Mouse (Mus musculus) hindbrain, embryonic 11.5 days (tissue): Measurements from ENCODE around the gene Alx3. TPM values are rescaled to one million over a fixed set of nuclear protein-coding genes. Genes with fewer than 3 reads are reported as not detected.

ENCODE experiments used
- ATAC-seq: fragments of 200-750 bp; cut with Nextera tagmentation; 2 replicates; pipeline ENCODE4 v1.8.0; 2017; ENCODE audit warnings: mild to moderate bottlenecking, moderate TSS enrichment, moderate library complexity; ENCODE audit not compliant: low FRiP score
- DNase-seq: peaks from one replicate; pipeline ENCODE4 v3.0.0-alpha.2; 2015; ENCODE audit warnings: low spot score
- H3K27ac ChIP-seq: fragments of 300-500 bp; sonication (generic); 2 replicates; pipeline ENCODE4 v1.5.1; 2014; ENCODE audit warnings: mild to moderate bottlenecking, low read depth, low read length
- H3K27me3 ChIP-seq: fragments of 300-500 bp; sonication (generic); 2 replicates; pipeline ENCODE4 v1.6.1; 2014; ENCODE audit warnings: mild to moderate bottlenecking, low read length, moderate library complexity, mixed read lengths; ENCODE audit not compliant: control insufficient read depth, insufficient read depth
- H3K36me3 ChIP-seq: fragments of 300-500 bp; sonication (generic); 2 replicates; pipeline ENCODE4 v1.6.1; 2014; ENCODE audit warnings: mild to moderate bottlenecking, low read length, moderate library complexity, mixed read lengths; ENCODE audit not compliant: control insufficient read depth, insufficient read depth
- H3K4me1 ChIP-seq: fragments of 300-500 bp; sonication (generic); replicated peaks from 2 replicates; pipeline ENCODE4 v1.6.1; 2014; ENCODE audit warnings: low read length, mixed read lengths; ENCODE audit not compliant: control insufficient read depth, insufficient read depth
- H3K4me2 ChIP-seq: fragments of 300-500 bp; sonication (generic); replicated peaks from 2 replicates; pipeline ENCODE4 v1.6.1; 2014; ENCODE audit warnings: mild to moderate bottlenecking, low read depth, low read length
- H3K4me3 ChIP-seq: fragments of 300-500 bp; sonication (generic); 2 replicates; pipeline ENCODE4 v1.5.1; 2014; ENCODE audit warnings: low read depth, low read length
- H3K9ac ChIP-seq: fragments of 300-500 bp; sonication (generic); 2 replicates; pipeline ENCODE4 v1.6.1; 2014; ENCODE audit warnings: low read depth, low read length
- H3K9me3 ChIP-seq: fragments of 300-500 bp; sonication (generic); 2 replicates; pipeline ENCODE4 v1.6.1; 2016; ENCODE audit warnings: low read length; ENCODE audit not compliant: control insufficient read depth
- WGBS: fragments of 180-500 bp; shearing (Covaris S2); extraction: QIAGEN DNeasy Blood & Tissue Kit; methylation state at CpG from one replicate; pipeline ENCODE4 v1.1.7; 2014; 5-methylcytosine and 5-hydroxymethylcytosine counted together
- polyA plus RNA-seq: library from polyadenylated mRNA; unstranded; fragments of >200 nt; fragmentation: Nextera tagmentation; extraction: Ambion mirVana; gene quantifications from 2 replicates; pipeline ENCODE4 v1.2.1, GENCODE M21; 2014

Gene Alx3
- polyA plus RNA-seq: 0.73 and 1.5 TPM in 2 replicates

DNA sequence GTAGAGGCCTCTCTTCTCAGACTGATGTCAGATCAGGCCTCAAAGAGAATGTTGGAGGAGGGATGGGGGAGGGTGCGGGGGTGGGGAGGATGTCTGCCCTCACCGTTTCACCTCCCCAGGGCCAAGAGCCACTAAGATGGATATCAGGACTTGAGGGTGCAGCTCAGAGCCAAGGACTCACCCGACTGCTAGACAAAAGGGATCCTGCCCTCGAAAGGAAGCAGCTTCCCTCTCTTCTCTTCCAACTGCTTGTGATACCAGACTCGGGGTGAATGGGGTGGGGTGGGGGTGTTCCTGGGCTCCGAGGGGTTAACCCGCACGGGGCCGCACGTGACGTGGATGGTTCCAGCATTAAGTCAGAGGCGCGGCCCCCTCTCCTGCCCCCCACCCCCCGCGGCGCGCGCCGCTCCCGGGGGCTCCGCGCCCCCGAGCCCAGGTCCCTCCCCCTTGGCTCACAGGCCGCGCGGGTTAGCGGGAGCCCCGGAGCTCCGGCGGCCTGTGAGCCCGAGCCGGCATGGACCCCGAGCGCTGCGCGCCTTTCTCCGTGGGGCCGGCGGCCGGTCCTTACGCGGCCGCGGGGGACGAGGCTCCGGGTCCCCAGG, at the start of gene Alx3:
Alx3 (plus strand) TSS at position 370 of the 602 bp plus-strand sequence.
- peaks cover 7% of the 10 kb centered on the region for H3K4me1 ChIP-seq
- WGBS: 2% methylated on average over 33 of the region's 46 CpGs
- H3K4me2 ChIP-seq: peak within 1 kb of the TSS; percentile 60
- peak within 1 kb of the TSS; percentile 34 for H3K4me3 ChIP-seq
- no peaks in the 10 kb centered on the region for H3K36me3 ChIP-seq
- peak within 1 kb of the TSS; percentile 28; the same call in 1 of the 2 replicates for H3K9ac ChIP-seq
- no peak within 1 kb of the TSS for H3K27ac ChIP-seq
- ATAC-seq (peak; percentile 20), DNase-seq (peak; percentile 45)
- H3K9me3 ChIP-seq: no peaks in the 10 kb centered on the region
- peaks cover 68% of the 10 kb centered on the region for H3K27me3 ChIP-seq

DNA sequence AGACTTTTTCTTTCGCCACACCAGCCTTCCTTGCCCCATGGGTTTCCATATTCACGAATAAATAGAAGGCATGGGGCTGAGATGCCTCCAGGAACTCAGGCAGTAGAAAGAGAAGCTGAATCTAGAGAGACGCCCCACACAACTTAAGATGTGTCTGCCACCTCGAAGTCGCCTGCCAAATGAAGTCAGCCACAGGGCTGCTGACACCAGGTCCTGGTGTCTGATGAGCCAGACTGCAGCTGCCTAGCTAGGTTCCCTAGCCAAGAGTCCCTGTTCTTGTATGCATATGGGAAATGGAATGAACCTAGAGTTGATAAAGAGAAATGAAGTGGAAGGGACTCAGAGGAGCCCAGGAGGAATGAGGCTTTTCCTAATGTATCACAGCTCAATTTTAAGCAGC, 49.6 kb upstream of the Alx3 start:
- no peak overlapping the region for H3K4me2 ChIP-seq
- ATAC-seq: no peak; the same call in 1 of the 2 replicates
- no peaks in the 10 kb centered on the region; the same call in 1 of the 2 replicates for H3K27me3 ChIP-seq
- 0 out of 2 replicates have a peak, but pooled peaks cover 2% of the 10 kb centered on the region for H3K4me1 ChIP-seq
- no peak overlapping the region for H3K9ac ChIP-seq
- no peaks in the 10 kb centered on the region for H3K9me3 ChIP-seq
- no peak for DNase-seq
- H3K4me3 ChIP-seq: no peak overlapping the region
- no peaks in the 10 kb centered on the region for H3K36me3 ChIP-seq
- 80% methylated on average over 5 of the region's 5 CpGs for WGBS
- no peak overlapping the region for H3K27ac ChIP-seq

- H3K4me3 ChIP-seq: no peak overlapping the region
- 59% methylated on average over 10 of the region's 10 CpGs for WGBS
- H3K27me3 ChIP-seq: no peaks in the 10 kb centered on the region; the same call in 1 of the 2 replicates
- no peak overlapping the region for H3K4me2 ChIP-seq
- no peak overlapping the region for H3K27ac ChIP-seq
- 0 out of 2 replicates have a peak, but pooled peaks cover 2% of the 10 kb centered on the region for H3K4me1 ChIP-seq
- peak; percentile 49 for ATAC-seq
- H3K36me3 ChIP-seq: no peaks in the 10 kb centered on the region
- no peaks in the 10 kb centered on the region for H3K9me3 ChIP-seq
- H3K9ac ChIP-seq: no peak overlapping the region
- DNase-seq: no peak
These were observed 49.0 kb upstream of the Alx3 start for GRCm38 (mm10) chr3:107545716-107546412.

- DNase-seq (no peak), ATAC-seq (no peak)
- Histone ChIP-seq H3K36me3 (no peaks in the 10 kb centered on the region), H3K9me3 (no peaks in the 10 kb centered on the region), H3K27ac (no peak overlapping the region), H3K4me3 (no peak overlapping the region), H3K27me3 (no peaks in the 10 kb centered on the region; the same call in 1 of the 2 replicates), H3K9ac (no peak overlapping the region), H3K4me1 (0 out of 2 replicates have a peak, but pooled peaks cover 2% of the 10 kb centered on the region), H3K4me2 (no peak overlapping the region)
- WGBS: 69% methylated on average over 2 of the region's 2 CpGs
These were observed 47.9 kb upstream of the Alx3 start for GRCm38 (mm10) chr3:107546956-107547355.

DNA sequence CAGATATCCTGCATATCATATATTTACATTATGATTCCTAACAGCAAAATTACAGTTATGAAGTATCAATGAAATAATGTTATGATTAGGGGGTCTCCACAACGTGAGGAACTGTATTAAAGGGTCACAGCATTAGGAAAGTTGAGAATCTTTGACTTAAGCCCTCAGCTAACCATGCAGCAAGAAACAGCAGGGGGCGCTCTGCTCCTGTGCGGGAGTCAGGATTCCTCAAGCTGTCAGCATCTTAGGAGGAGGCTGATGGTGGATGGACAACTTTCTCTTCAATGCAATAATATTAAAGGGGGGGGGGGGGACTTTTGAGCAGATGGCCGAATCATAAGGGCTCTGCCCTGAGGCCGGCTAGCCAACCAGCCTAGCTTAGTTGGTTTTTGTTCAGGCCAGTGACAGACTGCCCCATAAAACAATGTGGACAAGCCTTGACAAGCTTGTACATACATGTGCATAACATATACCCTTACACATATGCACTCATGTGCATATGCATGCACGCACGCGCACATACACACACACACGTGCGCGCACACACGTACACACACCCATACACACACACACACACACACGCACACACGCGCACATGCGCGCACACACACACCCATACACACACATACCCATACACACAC, 44.3 kb upstream of the Alx3 start:
- no peak overlapping the region for H3K27ac ChIP-seq
- DNase-seq: peak; percentile 82
- no peak overlapping the region for H3K9ac ChIP-seq
- H3K36me3 ChIP-seq: no peaks in the 10 kb centered on the region
- H3K4me1 ChIP-seq: 0 out of 2 replicates have a peak, but pooled peaks cover 2% of the 10 kb centered on the region
- no peak overlapping the region for H3K4me3 ChIP-seq
- peak; percentile 51 for ATAC-seq
- no peaks in the 10 kb centered on the region for H3K27me3 ChIP-seq
- no peak overlapping the region for H3K4me2 ChIP-seq
- 69% methylated on average over 17 of the region's 17 CpGs for WGBS
- no peaks in the 10 kb centered on the region for H3K9me3 ChIP-seq

- no peak for DNase-seq
- no peaks in the 10 kb centered on the region for H3K9me3 ChIP-seq
These were observed 40.0 kb upstream of the Alx3 start, which contains the start of gene Ubl4b for GRCm38 (mm10) chr3:107554842-107555241. TSS of gene Ubl4b (minus strand) at chr3:107555073.

DNA sequence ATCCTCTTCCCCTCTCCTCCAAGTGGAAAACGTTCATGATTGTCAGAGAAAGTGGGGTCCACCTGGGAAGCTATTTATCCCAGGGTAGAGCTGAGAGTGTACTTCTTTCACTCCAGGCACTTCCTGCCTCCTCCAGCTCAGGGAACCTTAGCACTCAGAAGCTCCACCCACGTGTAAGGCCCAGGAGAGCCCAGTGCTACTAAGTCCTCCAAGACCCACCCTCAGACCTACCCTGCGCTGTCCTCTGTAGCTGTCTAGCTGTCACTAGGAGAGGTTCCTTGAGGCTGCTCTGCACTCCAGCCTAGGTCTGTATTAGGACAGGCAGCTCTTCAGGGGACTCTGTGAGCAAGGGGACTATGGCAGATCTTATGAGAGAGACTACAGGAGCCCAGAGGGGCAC, 36.1 kb upstream of the Alx3 start:
- no peak for ATAC-seq
- 40% methylated on average over 3 of the region's 3 CpGs for WGBS
- H3K4me2 ChIP-seq: no peak overlapping the region
- no peak overlapping the region for H3K4me3 ChIP-seq
- no peak for DNase-seq
- H3K27ac ChIP-seq: no peak overlapping the region
- H3K27me3 ChIP-seq: 0 out of 2 replicates have a peak, but pooled peaks cover 2% of the 10 kb centered on the region
- H3K36me3 ChIP-seq: no peaks in the 10 kb centered on the region
- no peak overlapping the region for H3K9ac ChIP-seq
- no peaks in the 10 kb centered on the region for H3K9me3 ChIP-seq
- no peaks in the 10 kb centered on the region for H3K4me1 ChIP-seq

More at GRCm38 (mm10) chr3:107554842-107555241, 40.0 kb upstream of the Alx3 start, which contains the start of gene Ubl4b:
- Histone ChIP-seq H3K4me3 (no peak within 1 kb of the TSS), H3K4me1 (no peaks in the 10 kb centered on the region), H3K9ac (no peak within 1 kb of the TSS), H3K27ac (no peak within 1 kb of the TSS), H3K27me3 (0 out of 2 replicates have a peak, but pooled peaks cover 2% of the 10 kb centered on the region), H3K4me2 (no peak within 1 kb of the TSS), H3K36me3 (no peaks in the 10 kb centered on the region)
- 91% methylated on average over 2 of the region's 2 CpGs for WGBS
- no peak for ATAC-seq

- no peaks in the 10 kb centered on the region for H3K4me1 ChIP-seq
- no peak overlapping the region for H3K9ac ChIP-seq
- H3K4me2 ChIP-seq: no peak overlapping the region
- ATAC-seq: peak; percentile 59
- DNase-seq: peak; percentile 75
- WGBS: 13% methylated on average over 3 of the region's 3 CpGs
- 0 out of 2 replicates have a peak, but pooled peaks cover 2% of the 10 kb centered on the region for H3K27me3 ChIP-seq
- H3K9me3 ChIP-seq: no peaks in the 10 kb centered on the region
- H3K4me3 ChIP-seq: no peak overlapping the region
- no peaks in the 10 kb centered on the region for H3K36me3 ChIP-seq
- H3K27ac ChIP-seq: no peak overlapping the region
These were observed 35.6 kb upstream of the Alx3 start for GRCm38 (mm10) chr3:107559183-107559582.
